Mouse (Mus musculus): Measurements from ENCODE around the gene Dapk2. TPM values are rescaled to one million over a fixed set of nuclear protein-coding genes. Genes with fewer than 3 reads are reported as not detected.
A peak's percentile ranks its signal among the peaks of the same experiment; 100 is the strongest.

The Dapk2 gene
- polyA plus RNA-seq, 1 experiment from 2014 or later = 16.9 TPM

DNA sequence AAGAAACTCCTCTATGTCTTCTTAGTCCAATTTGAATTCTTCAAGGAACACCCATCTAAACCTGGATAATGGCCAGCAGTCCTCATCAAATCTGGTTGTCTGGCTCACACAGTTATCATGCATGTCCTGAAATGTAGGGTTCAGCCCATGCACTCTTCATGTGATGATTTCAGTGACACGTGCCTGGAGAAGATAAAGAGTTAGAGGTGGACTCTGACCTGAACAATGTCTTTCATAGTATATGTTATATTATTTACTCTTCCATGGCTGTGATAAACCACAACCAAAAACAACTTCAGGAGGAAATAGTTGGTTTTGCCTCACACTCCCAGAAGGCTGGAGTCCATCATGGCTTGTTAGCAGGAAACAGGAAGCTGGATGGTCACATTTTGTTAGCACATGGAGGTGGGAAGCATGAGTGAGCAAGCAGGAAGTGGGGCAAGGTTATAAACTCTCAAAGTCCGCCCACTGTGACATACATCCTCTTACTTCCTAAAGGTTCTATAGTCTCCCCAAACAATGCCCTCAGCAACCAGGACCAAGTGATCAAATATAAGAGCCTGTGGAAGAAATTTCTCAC is 142.5 kb downstream of the Dapk2 start:
- Histone ChIP-seq H3K4me2 (replicated peaks; ENCODE audit: low read depth) (no peak overlapping the region), H3K36me3 (ENCODE audit: control insufficient read depth, insufficient read depth) (no peaks in the 10 kb centered on the region), H3K9ac (ENCODE audit: low read depth, low read length) (no peak overlapping the region), H3K4me3 (ENCODE audit: low read depth, low read length) (no peak overlapping the region), H3K9me3 (ENCODE audit: control insufficient read depth) (no peaks in the 10 kb centered on the region), H3K27me3 (replicated peaks; ENCODE audit: control insufficient read depth, insufficient read depth, low read length) (no peaks in the 10 kb centered on the region), H3K27ac (ENCODE audit: low read depth, low read length) (no peak overlapping the region), H3K4me1 (replicated peaks; ENCODE audit: control insufficient read depth, insufficient read depth, low read length) (0 out of 2 replicates have a peak, but pooled peaks cover 4% of the 10 kb centered on the region)
- no peak for TF ChIP-seq CTCF (IDR thresholded peaks at IDR 0.05; ENCODE audit: low read depth)
- ATAC-seq = peak; percentile 47
- WGBS = 65% methylated on average over 2 of the region's 2 CpGs

DNA sequence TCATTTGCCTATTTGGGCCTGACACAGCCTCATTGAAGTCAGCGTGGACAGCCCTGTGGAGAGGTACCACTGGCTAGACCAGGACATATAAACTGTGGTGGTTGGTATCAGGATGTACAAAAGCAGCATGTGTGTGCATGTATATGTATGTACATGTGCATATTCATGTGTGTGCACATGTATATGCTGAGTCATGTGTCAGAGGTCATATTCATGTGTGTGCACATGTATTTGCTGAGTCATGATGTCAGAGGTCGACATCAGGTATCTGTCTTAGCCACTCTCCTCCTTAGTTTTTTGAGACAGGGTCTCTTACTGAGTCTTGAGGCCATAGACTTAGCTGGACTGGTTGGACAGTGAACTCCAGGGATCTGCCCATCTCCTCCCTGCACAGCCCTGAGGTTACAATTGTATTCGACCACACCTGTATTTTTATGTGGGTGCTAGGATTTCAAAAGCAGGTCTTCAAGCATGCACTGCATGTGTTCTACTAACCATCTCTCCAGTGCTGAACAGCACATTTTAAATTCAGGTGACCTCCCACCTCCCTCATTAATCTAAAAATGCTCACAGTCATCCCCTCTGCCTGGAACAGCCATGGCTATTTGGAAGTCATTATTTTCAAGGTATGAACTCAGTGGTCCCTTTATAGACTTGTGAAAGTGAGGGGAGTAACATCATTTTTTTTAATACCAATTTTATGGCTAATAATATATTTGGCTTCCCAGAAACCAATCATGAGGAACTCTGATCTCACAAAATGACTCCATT is 146.5 kb downstream of the Dapk2 start:
- Histone ChIP-seq H3K36me3 (ENCODE audit: control insufficient read depth, insufficient read depth) (no peaks in the 10 kb centered on the region), H3K4me2 (replicated peaks; ENCODE audit: low read depth) (peak overlapping the region; percentile 63; the same call in 1 of the 2 replicates), H3K4me1 (replicated peaks; ENCODE audit: control insufficient read depth, insufficient read depth, low read length) (0 out of 2 replicates have a peak, but pooled peaks cover 8% of the 10 kb centered on the region), H3K4me3 (ENCODE audit: low read depth, low read length) (peak overlapping the region; percentile 38; the same call in 1 of the 2 replicates), H3K9ac (ENCODE audit: low read depth, low read length) (no peak overlapping the region), H3K27ac (ENCODE audit: low read depth, low read length) (no peak overlapping the region), H3K27me3 (replicated peaks; ENCODE audit: control insufficient read depth, insufficient read depth, low read length) (no peaks in the 10 kb centered on the region), H3K9me3 (ENCODE audit: control insufficient read depth) (no peaks in the 10 kb centered on the region)
- 88% methylated on average over 3 of the region's 3 CpGs for WGBS
- no peak for ATAC-seq
- TF ChIP-seq CTCF (IDR thresholded peaks at IDR 0.05; ENCODE audit: low read depth) = no peak

DNA sequence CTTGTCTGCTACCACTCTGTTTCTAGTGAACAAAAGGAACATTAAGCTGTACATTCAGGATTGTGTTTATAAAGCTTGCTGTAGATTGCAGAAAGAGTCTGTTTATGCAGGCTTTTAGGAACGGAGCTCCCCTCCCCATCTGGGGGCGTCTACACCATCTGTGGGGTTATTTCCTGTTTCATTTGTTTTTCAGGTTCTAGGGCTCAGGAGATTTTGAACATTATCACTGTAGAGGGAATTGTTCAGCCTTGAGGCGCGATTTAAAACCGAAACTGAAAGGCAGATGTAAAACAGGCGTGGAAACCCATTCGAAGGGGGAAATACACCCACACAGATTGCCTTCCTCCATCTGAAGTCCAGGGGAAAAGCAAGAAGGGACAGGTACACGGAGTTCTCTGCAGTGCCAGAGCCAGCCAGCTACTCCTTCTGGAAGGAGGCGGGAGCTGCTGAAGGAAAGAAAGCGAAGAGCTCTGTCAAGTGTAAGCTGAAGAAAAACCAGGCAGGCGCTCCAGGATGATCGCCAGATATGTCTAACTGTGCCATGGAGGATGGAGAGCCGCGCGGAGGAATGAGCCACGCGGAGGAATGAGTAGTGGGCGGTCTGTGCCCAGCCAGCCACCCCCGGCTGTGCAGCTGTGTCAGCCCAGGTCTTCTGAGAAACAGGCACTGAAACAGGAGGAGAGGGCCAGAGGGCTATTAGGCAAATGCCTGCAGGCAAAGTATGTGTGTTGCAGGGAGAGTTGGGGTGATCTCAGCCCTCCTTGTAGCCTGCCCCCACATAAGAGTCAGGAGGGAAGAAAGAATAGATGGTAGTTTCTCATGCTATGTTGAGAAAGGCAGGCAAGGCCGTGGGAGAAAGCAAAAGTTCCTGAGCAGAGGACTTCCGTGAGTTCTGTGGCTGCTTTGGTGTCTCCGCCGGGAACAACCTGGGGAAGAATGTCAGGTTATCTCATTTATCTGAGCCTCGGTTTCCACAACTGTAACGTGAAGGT is 147.4 kb downstream of the Dapk2 start:
- Histone ChIP-seq H3K9ac (ENCODE audit: low read depth, low read length) (peak overlapping the region; percentile 26; the same call in 1 of the 2 replicates), H3K36me3 (ENCODE audit: control insufficient read depth, insufficient read depth) (no peaks in the 10 kb centered on the region), H3K4me2 (replicated peaks; ENCODE audit: low read depth) (peak overlapping the region; percentile 63), H3K4me1 (replicated peaks; ENCODE audit: control insufficient read depth, insufficient read depth, low read length) (0 out of 2 replicates have a peak, but pooled peaks cover 8% of the 10 kb centered on the region), H3K27ac (ENCODE audit: low read depth, low read length) (no peak overlapping the region), H3K27me3 (replicated peaks; ENCODE audit: control insufficient read depth, insufficient read depth, low read length) (no peaks in the 10 kb centered on the region), H3K9me3 (ENCODE audit: control insufficient read depth) (no peaks in the 10 kb centered on the region), H3K4me3 (ENCODE audit: low read depth, low read length) (peak overlapping the region; percentile 38)
- peak; percentile 14; the same call in 1 of the 2 replicates for ATAC-seq
- WGBS = 44% methylated on average over 25 of the region's 25 CpGs
- TF ChIP-seq CTCF (IDR thresholded peaks at IDR 0.05; ENCODE audit: low read depth) = no peak

DNA sequence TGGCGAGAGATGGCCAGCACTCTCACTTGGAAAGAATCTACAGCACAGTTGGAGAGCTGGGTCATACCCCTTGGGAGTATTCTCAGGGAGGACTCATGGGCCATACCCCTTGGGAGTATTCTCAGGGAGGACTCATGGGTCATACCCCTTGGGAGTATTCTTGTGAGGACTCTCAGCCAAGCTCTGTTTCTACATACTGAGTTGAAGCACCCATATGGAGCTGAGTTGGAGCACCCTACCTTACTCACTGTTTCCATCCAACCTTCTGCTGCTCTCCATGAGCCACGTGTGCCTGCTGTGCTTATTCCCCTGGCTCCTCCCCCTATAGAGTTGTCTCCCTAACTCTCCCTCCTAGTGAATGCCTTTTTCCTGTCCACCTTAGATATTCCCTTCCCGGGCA is 148.4 kb downstream of the Dapk2 start:
- 80% methylated on average over 3 of the region's 3 CpGs for WGBS
- no peaks in the 10 kb centered on the region for H3K27me3 ChIP-seq (replicated peaks; ENCODE audit: control insufficient read depth, insufficient read depth, low read length)
- H3K27ac ChIP-seq (ENCODE audit: low read depth, low read length) = no peak overlapping the region
- H3K9ac ChIP-seq (ENCODE audit: low read depth, low read length) = no peak overlapping the region
- H3K9me3 ChIP-seq (ENCODE audit: control insufficient read depth) = no peaks in the 10 kb centered on the region
- no peak for ATAC-seq
- H3K36me3 ChIP-seq (ENCODE audit: control insufficient read depth, insufficient read depth) = no peaks in the 10 kb centered on the region
- no peak overlapping the region for H3K4me3 ChIP-seq (ENCODE audit: low read depth, low read length)
- TF ChIP-seq CTCF (IDR thresholded peaks at IDR 0.05; ENCODE audit: low read depth) = no peak
- H3K4me2 ChIP-seq (replicated peaks; ENCODE audit: low read depth) = no peak overlapping the region
- H3K4me1 ChIP-seq (replicated peaks; ENCODE audit: control insufficient read depth, insufficient read depth, low read length) = 0 out of 2 replicates have a peak, but pooled peaks cover 8% of the 10 kb centered on the region

- TF ChIP-seq CTCF (IDR thresholded peaks at IDR 0.05; ENCODE audit: low read depth) = no peak
- 0 out of 2 replicates have a peak, but pooled peaks have one; percentile 54 for ATAC-seq
- H3K4me1 ChIP-seq (replicated peaks; ENCODE audit: control insufficient read depth, insufficient read depth, low read length) = 0 out of 2 replicates have a peak, but pooled peaks cover 8% of the 10 kb centered on the region
- WGBS = 16% methylated on average over 2 of the region's 2 CpGs
- no peaks in the 10 kb centered on the region for H3K36me3 ChIP-seq (ENCODE audit: control insufficient read depth, insufficient read depth)
- H3K27me3 ChIP-seq (replicated peaks; ENCODE audit: control insufficient read depth, insufficient read depth, low read length) = no peaks in the 10 kb centered on the region
- H3K9ac ChIP-seq (ENCODE audit: low read depth, low read length) = no peak overlapping the region
- H3K4me3 ChIP-seq (ENCODE audit: low read depth, low read length) = no peak overlapping the region
- H3K4me2 ChIP-seq (replicated peaks; ENCODE audit: low read depth) = no peak overlapping the region
- H3K27ac ChIP-seq (ENCODE audit: low read depth, low read length) = no peak overlapping the region
- H3K9me3 ChIP-seq (ENCODE audit: control insufficient read depth) = no peaks in the 10 kb centered on the region
These were observed 149.3 kb downstream of the Dapk2 start for GRCm38 (mm10) chr9:66307341-66307740.

All from intestine, postnatal 0 days (tissue).